Mouse (Mus musculus) limb, embryonic 14.5 days (tissue): ENCODE results near the gene Lin7b. TPM values are rescaled to one million over a fixed set of nuclear protein-coding genes. Genes with fewer than 3 reads are reported as not detected.

ENCODE experiments used
- ATAC-seq: fragments of 200-750 bp; cut with Nextera tagmentation; 2 replicates; pipeline ENCODE4 v1.8.0; 2017; ENCODE audit warnings: low read depth, moderate number of reproducible peaks, moderate TSS enrichment; ENCODE audit not compliant: low FRiP score
- DNase-seq: peaks from one replicate; pipeline ENCODE4 v3.0.0-alpha.2; 2015; ENCODE audit warnings: low spot score
- H3K27ac ChIP-seq: fragments of 300-500 bp; sonication (generic); replicated peaks from 2 replicates; pipeline ENCODE4 v1.5.1; 2014; ENCODE audit warnings: low read depth, mild to moderate bottlenecking, low read length, moderate library complexity, mixed read lengths
- H3K27me3 ChIP-seq: fragments of 300-500 bp; sonication (generic); 2 replicates; pipeline ENCODE4 v1.6.1; 2014; ENCODE audit warnings: low read length, mixed read lengths; ENCODE audit not compliant: control insufficient read depth, insufficient read depth
- H3K36me3 ChIP-seq: fragments of 300-500 bp; sonication (generic); 2 replicates; pipeline ENCODE4 v1.6.1; 2014; ENCODE audit warnings: mild to moderate bottlenecking, low read length, moderate library complexity, mixed read lengths; ENCODE audit not compliant: control insufficient read depth, insufficient read depth
- H3K4me1 ChIP-seq: fragments of 300-500 bp; sonication (generic); 2 replicates; pipeline ENCODE4 v1.6.1; 2014; ENCODE audit warnings: antibody characterized with exemption, low read length, mixed read lengths; ENCODE audit not compliant: control insufficient read depth, insufficient read depth
- H3K4me2 ChIP-seq: fragments of 300-500 bp; sonication (generic); replicated peaks from 2 replicates; pipeline ENCODE4 v1.6.1; 2014; ENCODE audit warnings: low read depth, mild to moderate bottlenecking, low read length, moderate library complexity; ENCODE audit not compliant: severe bottlenecking
- H3K4me3 ChIP-seq: fragments of 300-500 bp; sonication (generic); replicated peaks from 2 replicates; pipeline ENCODE4 v1.5.1; 2014; ENCODE audit warnings: low read length
- H3K9ac ChIP-seq: fragments of 300-500 bp; sonication (generic); 2 replicates; pipeline ENCODE4 v1.6.1; 2014; ENCODE audit warnings: mild to moderate bottlenecking, low read depth, low read length, moderate library complexity; ENCODE audit not compliant: severe bottlenecking
- H3K9me3 ChIP-seq: fragments of 300-500 bp; sonication (generic); 2 replicates; pipeline ENCODE4 v1.6.1; 2016; ENCODE audit warnings: low read length; ENCODE audit not compliant: control insufficient read depth
- POLR2A ChIP-seq: fragments of 200-500 bp; IDR thresholded peaks from 2 replicates; pipeline ENCODE4 v1.8.0; 2012; ENCODE audit warnings: inconsistent platforms, mild to moderate bottlenecking, moderate library complexity, borderline replicate concordance; ENCODE audit not compliant: insufficient read depth, insufficient read length; ENCODE audit errors: extremely low read depth
- WGBS: fragments of 180-500 bp; shearing (Covaris S2); extraction: QIAGEN DNeasy Blood & Tissue Kit; methylation state at CpG from one replicate; pipeline ENCODE4 v1.1.7; 2014; 5-methylcytosine and 5-hydroxymethylcytosine counted together
- polyA plus RNA-seq, 2 experiments: library from polyadenylated mRNA; depleted of rRNA in 1 of 2; stranded (reverse) in 1 of 2; unstranded in 1 of 2; fragments of >200 nt; fragmentation: Nextera tagmentation in 1 of 2; extraction: Ambion mirVana in 1 of 2; gene quantifications; 2 replicates each; pipeline versions ENCODE4 v1.2.1 to v1.2.3; 2012 to 2014

The Lin7b gene
- polyA plus RNA-seq, 2 experiments: 1.7 to 4.7 TPM

- Histone ChIP-seq H3K4me1 (peaks cover 3% of the 10 kb centered on the region; the same call in 1 of the 2 replicates), H3K4me3 (no peak overlapping the region), H3K9me3 (no peaks in the 10 kb centered on the region), H3K9ac (no peak overlapping the region), H3K27me3 (peaks cover 61% of the 10 kb centered on the region), H3K36me3 (no peaks in the 10 kb centered on the region), H3K4me2 (no peak overlapping the region), H3K27ac (no peak overlapping the region)
- 68% methylated on average over 7 of the region's 7 CpGs for WGBS
- TF ChIP-seq POLR2A: no peak
- no peak for DNase-seq
- ATAC-seq: no peak
Observed at GRCm38 (mm10) chr7:45408351-45408750, 38.0 kb upstream of the Lin7b start.

DNA sequence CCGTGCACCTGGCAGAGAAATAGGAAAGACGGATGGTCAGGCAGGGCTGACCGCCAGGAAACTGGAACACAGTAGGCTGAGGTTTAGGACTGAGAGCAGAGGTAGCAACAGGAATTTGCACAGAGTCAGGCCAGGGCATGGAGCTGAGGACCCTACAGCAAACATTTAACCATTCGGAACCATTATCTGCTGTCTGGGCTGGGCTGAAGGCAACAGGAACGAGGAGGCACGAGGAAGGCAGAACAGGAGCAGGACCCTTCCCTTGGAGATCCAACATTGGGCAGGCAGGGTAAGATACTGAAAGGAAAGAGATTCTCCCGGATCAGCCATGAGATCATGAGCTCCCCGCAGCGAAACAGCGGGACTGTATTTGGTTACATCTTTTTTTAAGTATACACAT lies 37.5 kb upstream of the Lin7b start:
- DNase-seq: no peak
- WGBS: 84% methylated on average over 10 of the region's 10 CpGs
- Histone ChIP-seq H3K9ac (no peak overlapping the region), H3K4me3 (no peak overlapping the region), H3K27ac (no peak overlapping the region), H3K27me3 (peaks cover 56% of the 10 kb centered on the region), H3K4me2 (no peak overlapping the region), H3K36me3 (no peaks in the 10 kb centered on the region), H3K9me3 (no peaks in the 10 kb centered on the region), H3K4me1 (peaks cover 3% of the 10 kb centered on the region; the same call in 1 of the 2 replicates)
- TF ChIP-seq POLR2A: no peak
- no peak for ATAC-seq

DNA sequence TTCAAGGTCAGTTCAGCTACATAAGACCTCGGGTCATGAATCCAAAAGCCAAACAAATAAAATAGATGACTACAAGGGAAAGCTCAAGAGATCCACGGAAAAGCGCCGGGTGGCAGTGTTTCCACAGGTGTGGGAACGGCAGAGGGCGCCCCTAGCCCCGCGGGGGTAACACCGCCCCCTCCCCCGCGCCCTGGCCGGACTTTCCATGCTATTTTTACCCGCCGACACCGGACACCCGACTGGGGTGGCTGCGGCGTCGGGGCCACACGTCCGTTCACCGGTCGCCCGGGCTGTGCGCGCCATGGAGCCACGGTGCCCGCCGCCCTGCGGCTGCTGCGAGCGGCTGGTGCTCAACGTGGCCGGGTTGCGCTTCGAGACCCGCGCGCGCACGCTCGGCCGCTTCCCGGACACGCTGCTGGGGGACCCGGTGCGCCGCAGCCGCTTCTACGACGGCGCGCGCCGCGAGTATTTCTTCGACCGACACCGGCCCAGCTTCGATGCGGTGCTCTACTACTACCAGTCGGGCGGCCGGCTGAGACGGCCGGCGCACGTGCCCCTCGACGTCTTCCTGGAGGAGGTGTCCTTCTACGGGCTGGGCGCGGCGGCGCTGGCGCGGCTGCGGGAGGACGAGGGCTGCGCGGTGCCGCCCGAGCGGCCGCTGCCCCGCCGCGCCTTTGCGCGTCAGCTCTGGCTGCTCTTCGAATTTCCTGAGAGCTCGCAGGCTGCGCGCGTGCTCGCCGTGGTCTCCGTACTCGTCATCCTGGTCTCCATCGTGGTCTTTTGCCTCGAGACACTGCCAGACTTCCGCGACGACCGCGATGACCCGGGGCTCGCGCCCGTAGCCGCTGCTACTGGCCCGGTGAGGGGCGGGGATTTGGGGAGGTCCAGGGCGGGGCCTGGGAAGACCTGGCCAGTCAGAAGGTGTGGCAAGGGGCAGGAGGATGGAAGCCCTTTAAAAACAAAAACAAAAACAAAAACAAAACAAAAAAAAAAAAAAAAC lies 36.1 kb upstream of the Lin7b start:
- WGBS: 1% methylated on average over 97 of the region's 114 CpGs
- DNase-seq: no peak

GRCm38 (mm10) chr7:45405091-45406075 lies 35.0 kb upstream of the Lin7b start, which contains the start of gene Kcna7:
Kcna7 (plus strand) TSS chr7:45405653.
- H3K27ac ChIP-seq: no peak within 1 kb of the TSS
- peaks cover 36% of the 10 kb centered on the region for H3K27me3 ChIP-seq
- H3K9me3 ChIP-seq: no peaks in the 10 kb centered on the region
- DNase-seq: peak; percentile 40
- peak within 1 kb of the TSS; percentile 61 for H3K4me2 ChIP-seq
- H3K9ac ChIP-seq: peak within 1 kb of the TSS; percentile 22; the same call in 1 of the 2 replicates
- peaks cover 3% of the 10 kb centered on the region; the same call in 1 of the 2 replicates for H3K4me1 ChIP-seq
- no peaks in the 10 kb centered on the region for H3K36me3 ChIP-seq
- peak within 1 kb of the TSS; percentile 42 for H3K4me3 ChIP-seq
- no peak for TF ChIP-seq POLR2A
- ATAC-seq: 0 out of 2 replicates have a peak, but pooled peaks have one; percentile 61
- WGBS: 11% methylated on average over 28 of the region's 28 CpGs

More for the DNA sequence above, 36.1 kb upstream of the Lin7b start:
- H3K27ac ChIP-seq: no peak overlapping the region
- no peaks in the 10 kb centered on the region for H3K9me3 ChIP-seq
- no peak for TF ChIP-seq POLR2A
- no peak for ATAC-seq
- H3K4me1 ChIP-seq: peaks cover 3% of the 10 kb centered on the region; the same call in 1 of the 2 replicates
- H3K4me2 ChIP-seq: peak overlapping the region; percentile 61
- peak overlapping the region; percentile 22; the same call in 1 of the 2 replicates for H3K9ac ChIP-seq
- peaks cover 46% of the 10 kb centered on the region for H3K27me3 ChIP-seq
- H3K36me3 ChIP-seq: no peaks in the 10 kb centered on the region
- H3K4me3 ChIP-seq: peak overlapping the region; percentile 42
